Mouse (Mus musculus): ENCODE data around the gene Wee2.

Wee2 gene

DNA sequence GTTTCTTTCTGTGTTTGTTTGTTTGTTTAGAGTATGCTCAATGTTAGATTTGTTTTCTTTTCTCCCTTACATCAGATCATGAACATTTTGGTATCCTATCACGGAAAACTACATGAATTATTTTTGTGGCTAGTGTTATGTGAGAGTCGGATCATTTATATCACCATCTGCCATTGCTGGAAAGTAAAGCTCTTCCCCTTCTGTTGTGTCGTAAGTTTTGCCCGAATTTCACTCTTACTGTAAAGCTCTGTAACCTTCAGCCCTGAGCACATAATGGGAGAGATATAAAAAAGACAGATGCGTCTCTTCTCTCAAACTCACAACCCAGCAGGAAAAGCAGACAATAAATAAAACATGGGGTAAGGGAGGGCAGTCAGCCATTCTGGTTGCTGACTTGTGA, at the start of gene Wee2:
Wee2 (plus strand) TSS at position 153 of the 400 bp plus-strand sequence.
- no peak for DNase-seq (ENCODE audit: low spot score in 2 of 2)

DNA sequence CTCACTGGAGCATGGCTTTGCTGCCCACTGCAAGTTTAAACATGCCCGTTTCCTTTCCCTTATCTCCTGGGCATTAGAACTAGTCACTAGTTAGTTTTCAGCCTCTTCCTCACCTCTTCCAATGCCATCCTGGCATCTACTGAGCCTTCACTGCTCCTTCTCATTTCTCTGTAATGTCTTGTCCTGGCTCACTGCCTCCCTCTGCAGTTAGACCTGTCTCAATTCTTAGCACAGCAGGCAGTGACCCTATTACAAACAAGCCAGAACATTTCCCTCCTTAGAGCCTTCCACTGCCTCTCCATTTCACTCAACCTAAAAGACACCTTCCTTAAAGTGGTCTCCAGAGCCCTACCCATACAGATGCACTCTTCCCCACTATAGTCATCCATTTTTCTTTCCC, 47.9 kb upstream of the Wee2 start:
- DNase-seq (ENCODE audit: low spot score in 2 of 2): no peak

DNA sequence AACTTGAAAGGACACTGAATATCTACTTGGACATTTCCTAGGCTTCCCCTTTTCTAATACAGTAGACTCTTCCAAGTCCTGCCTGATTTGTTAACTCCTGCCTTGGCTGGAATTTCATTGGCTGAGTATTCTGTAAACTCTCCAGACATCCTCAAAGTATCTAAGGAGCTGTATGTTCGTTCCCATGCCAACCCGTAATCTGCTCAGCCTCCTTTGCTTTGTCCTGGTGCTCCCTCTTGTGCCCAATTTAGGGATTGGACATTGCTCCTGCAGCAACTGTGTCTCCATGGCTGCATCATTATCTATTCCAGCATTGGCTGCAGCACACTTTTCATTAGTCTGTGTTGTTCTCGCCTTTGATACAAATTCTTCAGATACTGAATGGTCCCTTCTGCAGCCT, 45.7 kb upstream of the Wee2 start:
- peak; percentile 15 to 20 for DNase-seq (ENCODE audit: low spot score in 2 of 2)

DNA sequence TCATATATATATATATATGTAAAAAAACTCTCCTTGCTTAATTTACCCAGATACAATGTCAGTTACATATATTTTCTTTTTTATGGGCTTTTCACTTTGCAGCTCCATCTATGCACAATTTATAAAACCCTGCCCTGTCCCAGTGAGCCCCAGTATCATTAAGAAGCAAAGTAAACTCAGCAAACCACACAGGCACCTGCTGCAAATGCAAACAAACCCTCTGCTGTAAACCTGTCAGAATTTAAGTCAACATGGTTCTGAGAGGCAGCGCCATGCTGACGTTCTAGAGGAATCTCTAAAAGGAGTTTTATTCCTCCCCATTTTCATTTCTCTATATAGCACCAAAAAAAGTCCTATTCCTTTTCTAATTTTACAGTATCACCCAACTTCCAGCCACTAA, 36.9 kb upstream of the Wee2 start:
- no peak for DNase-seq (ENCODE audit: low spot score in 2 of 2)

DNA sequence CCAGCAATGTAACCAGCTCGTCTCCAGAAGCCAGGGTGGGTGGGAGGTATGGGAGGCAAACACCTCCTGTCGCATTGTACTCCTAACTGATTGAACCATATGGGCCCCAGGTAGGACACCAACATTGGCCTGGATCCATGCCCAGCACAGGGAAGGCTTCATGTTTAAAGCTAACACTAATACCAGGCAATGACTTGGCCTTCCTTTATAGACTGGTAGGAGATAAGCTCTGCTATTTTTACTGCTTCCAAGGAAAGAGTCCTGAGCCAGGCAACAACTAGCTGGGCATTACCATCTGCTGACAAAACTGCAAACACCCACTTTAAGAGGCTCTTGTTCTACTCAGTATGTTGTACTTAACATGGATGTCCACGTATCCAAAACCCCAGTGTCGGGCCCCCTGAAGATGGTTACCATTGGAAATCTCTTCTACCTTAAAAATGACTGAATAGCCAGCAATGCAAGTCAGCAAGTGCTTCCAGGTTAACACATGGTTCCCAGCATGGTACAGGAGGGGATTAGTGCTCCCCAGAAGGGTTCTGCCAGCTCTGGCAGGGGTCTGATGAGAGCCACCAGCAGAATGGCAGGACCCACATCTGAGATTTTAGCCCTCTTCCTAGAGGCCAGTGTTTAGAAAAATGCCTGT, 35.1 kb upstream of the Wee2 start:
- DNase-seq (ENCODE audit: low spot score in 2 of 2): no peak

GRCm38 (mm10) chr6:40411085-40411484, 27.8 kb upstream of the Wee2 start:
- no peak for DNase-seq (ENCODE audit: low spot score in 2 of 2)

DNA sequence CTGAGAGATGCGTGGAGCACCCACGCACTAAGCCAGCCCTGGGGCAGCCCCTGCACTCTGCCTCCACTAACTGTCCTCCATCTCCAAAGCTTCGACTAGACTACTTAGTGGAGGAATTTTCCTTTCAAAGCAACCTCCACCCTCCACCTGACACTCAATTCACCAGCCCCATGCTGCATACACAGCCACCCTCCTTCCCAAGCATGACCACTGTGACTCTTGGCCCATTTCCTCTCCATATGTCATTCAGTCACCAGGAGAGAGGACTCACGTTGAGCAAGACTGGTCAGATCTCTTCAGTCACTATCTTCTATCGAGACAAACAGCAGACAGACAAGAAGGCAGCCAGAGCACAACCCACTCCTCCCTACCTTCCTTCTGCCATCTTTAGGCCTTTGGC, 25.8 kb upstream of the Wee2 start:
- DNase-seq (ENCODE audit: low spot score in 2 of 2): no peak

GRCm38 (mm10) chr6:40413565-40413964, 25.3 kb upstream of the Wee2 start:
- DNase-seq (ENCODE audit: low spot score in 2 of 2): no peak

GRCm38 (mm10) chr6:40415799-40416198, 23.1 kb upstream of the Wee2 start:
- no peak for DNase-seq (ENCODE audit: low spot score in 2 of 2)

DNA sequence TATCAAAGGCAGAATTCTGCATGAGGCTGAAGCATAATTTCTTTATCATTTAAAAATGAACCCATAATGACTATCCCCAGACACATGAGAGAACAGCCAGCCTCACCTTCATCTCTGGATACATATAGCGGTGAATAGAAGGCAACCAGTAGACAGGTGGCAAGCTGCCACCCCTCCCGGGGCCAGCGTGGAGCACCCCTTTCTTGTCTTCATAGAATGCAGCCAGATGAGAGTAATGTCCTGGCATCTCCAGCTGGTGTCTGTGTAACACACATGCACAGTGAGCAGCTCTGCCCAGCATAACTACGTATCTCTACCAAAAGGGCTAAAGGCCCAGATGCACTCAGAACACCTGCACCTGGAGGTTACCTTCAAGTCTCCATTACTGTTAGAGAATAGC, 20.5 kb upstream of the Wee2 start:
- no peak for DNase-seq (ENCODE audit: low spot score in 2 of 2)

DNA sequence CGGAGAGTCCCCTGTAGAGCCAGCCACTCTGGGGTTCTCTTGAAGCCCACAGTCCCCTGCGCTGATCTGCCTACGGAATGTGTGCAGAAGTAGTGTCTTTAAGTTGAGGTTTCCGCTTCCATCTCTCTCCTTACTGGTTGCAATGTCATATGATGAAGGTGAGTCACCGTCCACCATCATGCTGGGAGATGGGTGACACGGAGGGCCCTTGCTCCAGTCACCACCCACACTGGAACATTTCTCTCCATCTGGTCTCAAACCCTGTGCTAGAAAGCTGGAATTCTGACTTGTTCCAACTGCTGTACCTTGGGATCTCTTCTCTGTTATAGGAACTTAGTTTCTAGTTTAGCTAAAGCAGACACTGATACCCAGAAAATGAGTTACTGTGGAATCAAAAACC, 17.8 kb upstream of the Wee2 start:
- no peak for DNase-seq (ENCODE audit: low spot score in 2 of 2)

DNA sequence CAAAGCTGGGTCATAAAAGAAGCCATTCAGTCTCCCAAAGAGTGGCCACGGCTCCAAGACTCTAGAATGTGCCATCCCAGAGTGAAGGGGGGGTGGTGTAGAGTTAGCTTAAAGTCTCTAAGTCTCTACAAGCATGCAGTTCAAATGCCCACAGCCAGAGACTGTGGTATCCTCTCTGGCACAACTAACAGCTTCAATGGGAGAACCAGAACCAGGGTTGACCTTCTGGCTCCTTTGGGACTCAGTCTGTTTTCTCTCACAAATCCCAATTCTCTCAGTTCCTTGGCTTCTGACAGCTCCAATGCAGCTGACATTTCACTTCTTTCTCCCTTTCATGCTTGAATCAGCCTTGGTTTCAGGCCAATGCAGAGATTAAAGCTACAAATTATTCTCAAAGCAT, 15.9 kb upstream of the Wee2 start:
- no peak for DNase-seq (ENCODE audit: low spot score in 2 of 2)

GRCm38 (mm10) chr6:40423774-40424173, 15.1 kb upstream of the Wee2 start:
- peak in 1 of 2 experiments; percentile 16 for DNase-seq (ENCODE audit: low spot score in 2 of 2)

DNA sequence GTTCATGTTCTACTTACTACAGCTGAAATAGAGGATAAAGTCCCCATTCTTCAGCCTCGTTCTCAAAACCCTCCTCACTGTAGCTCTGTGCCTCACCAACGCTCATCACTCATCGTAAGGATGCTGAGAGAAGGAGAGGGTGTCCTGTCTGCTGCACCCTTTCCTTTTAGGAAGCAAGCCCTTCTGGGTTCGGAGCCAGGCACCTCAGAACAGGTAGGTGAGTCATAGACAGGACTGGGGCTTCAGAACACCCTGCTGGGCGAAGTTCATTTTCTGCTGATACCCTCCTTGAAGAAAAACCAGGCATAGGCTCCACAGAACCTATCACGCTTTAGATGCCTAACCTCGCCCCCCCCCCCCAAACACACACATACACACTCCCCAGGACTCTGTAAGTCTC, 11.4 kb upstream of the Wee2 start:
- no peak for DNase-seq (ENCODE audit: low spot score in 2 of 2)

- DNase-seq (ENCODE audit: low spot score in 2 of 2): no peak
These were observed 10.2 kb upstream of the Wee2 start for GRCm38 (mm10) chr6:40428696-40429095.

DNA sequence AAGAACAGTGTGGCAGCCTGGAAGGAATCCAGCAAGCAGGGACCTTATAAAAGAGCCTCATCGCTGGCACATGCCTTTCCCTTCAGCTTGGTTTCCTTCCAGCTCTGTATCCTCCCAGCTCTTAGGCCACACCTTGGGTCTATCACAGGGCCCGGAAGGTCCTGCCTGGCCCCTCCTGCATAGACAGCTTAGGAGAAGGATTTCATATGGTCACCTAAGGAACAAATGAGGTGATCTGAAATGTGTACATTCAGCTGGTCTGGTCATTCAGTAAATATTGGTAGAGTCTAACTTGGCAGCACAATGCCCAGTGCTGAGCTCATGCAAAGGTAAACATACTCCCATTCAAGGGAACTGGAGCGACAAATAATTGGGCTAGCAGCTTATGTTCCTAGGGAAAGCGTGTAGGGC, 9.4 kb upstream of the Wee2 start:
- DNase-seq (ENCODE audit: low spot score in 2 of 2): peak; percentile 11 to 16

- DNase-seq (ENCODE audit: low spot score in 2 of 2): no peak
These were observed 8.6 kb upstream of the Wee2 start for GRCm38 (mm10) chr6:40430251-40430650.

DNA sequence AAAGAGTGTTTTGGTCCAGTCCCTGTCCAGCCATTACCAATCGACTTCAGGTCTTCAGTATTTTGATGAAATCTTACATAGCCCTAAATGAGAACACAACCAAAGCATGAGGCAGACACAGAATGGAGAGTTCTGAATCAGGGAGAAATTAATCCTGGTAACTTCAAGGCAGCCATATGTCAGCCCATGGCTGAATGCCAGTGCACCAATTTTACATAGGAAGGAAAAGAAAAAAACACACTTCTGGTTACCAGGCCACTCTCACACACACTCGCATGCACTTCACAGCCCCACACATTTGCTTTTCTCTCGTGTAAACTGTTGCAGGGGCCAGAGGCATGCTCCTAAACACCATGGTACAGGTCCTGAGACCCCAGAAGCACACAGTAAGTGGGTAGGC, 8.0 kb upstream of the Wee2 start:
- no peak for DNase-seq (ENCODE audit: low spot score in 2 of 2)

DNA sequence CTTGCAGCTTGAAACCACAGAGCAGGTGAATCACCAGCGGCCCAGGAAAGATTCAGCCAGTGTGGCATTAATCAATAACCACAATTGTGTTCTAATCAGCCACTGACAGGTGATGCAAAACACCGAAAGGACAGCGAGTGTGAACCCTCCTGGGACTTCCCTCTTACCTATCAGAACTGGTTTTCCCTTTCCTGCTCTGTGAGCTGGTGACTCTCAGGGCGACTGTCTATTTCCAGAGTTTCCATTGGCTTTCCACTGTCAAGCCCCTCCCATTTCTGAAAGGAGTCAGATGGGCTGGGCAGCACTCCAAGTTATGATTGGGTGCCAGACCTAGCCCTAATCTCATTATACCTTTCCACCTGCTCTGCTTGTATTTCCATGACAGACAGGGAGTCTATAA, 7.5 kb upstream of the Wee2 start:
- no peak for DNase-seq (ENCODE audit: low spot score in 2 of 2)

- no peak for DNase-seq (ENCODE audit: low spot score in 2 of 2)
These were observed 7.1 kb upstream of the Wee2 start for GRCm38 (mm10) chr6:40431812-40432211.

GRCm38 (mm10) chr6:40432346-40433275, 6.3 kb upstream of the Wee2 start:
- DNase-seq (ENCODE audit: low spot score in 2 of 2): no peak

DNA sequence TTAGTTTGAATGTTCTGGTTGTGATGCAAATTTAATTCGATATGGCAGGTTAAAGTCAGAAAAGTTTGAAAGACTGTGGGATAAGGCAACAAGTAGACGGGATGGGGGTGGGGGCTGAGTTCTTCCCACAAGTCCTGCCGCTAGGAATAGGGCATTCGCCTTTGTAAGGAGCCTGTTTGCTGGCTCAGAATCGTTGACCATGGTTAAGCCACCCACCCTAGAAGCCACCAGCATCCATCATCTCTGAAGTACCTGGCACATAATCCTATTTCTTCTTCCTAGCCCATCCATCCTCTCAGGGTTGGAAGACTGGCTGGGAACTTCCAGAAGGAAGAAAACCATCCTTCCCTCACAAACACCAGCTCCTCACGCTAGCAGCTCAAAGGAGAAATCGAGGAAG, 4.2 kb upstream of the Wee2 start:
- no peak for DNase-seq (ENCODE audit: low spot score in 2 of 2)
